Mouse (Mus musculus): ENCODE data around the gene Kctd6.

- no peak for TF ChIP-seq EP300 (IDR thresholded peaks at IDR 0.05; ENCODE audit: low read depth)
- no peak for TF ChIP-seq CTCF (IDR thresholded peaks at IDR 0.05; ENCODE audit: low read depth)
Observed at GRCm38 (mm10) chr14:8251330-8251885, 37.5 kb downstream of the Kctd6 start.

Measured in liver, embryonic 14.5 days (tissue).